ENCODE assay signal across 17 mouse cellular contexts in genomic region chr16:97475581-97475980, GRCm38 (mm10). TPM values are rescaled to one million over a fixed set of nuclear protein-coding genes. Genes with fewer than 3 reads are reported as not detected.
DNase-seq lines count a peak whose midpoint lies in the region; ATAC-seq and TF ChIP-seq lines count a peak whose summit lies in the region.
"Had no signal": no experiment of that assay in that cellular context is flagged by ENCODE, and none has a peak within 500 bp of the region (broad histone marks: within the 10 kb centered on the region; RNA-seq: fewer than 3 reads in every experiment).

No protein-coding gene starts in this region.

- no peak overlapping the region for H3K4me3 ChIP-seq in lung, postnatal 0 days (ENCODE audit: low read depth, low read length)
- no peak overlapping the region for H3K4me3 ChIP-seq in heart, postnatal 0 days (ENCODE audit: low read depth, low read length)
- H3K4me3 ChIP-seq in stomach, postnatal 0 days (ENCODE audit: low read depth, low read length), result no peak overlapping the region
- H3K4me3 ChIP-seq in layer of hippocampus, adult 2 months, result no peak overlapping the region
- H3K4me3 ChIP-seq: liver, embryonic 15.5 days; stomach, embryonic 15.5 days had no signal

- TF ChIP-seq CTCF in lung, postnatal 0 days (IDR thresholded peaks at IDR 0.05), result no peak
- no peak for TF ChIP-seq CTCF in heart, postnatal 0 days (IDR thresholded peaks at IDR 0.05; ENCODE audit: low read depth)
- no peak for TF ChIP-seq CTCF in stomach, postnatal 0 days (IDR thresholded peaks at IDR 0.05; ENCODE audit: low read depth)
- TF ChIP-seq CTCF in layer of hippocampus, adult 2 months (conservative IDR thresholded peaks at IDR 0.05), result no peak

- no peak overlapping the region for H3K4me2 ChIP-seq in lung, postnatal 0 days (replicated peaks; ENCODE audit: low read depth, low read length)
- no peak overlapping the region for H3K4me2 ChIP-seq in heart, postnatal 0 days (ENCODE audit: low read depth, low read length)
- H3K4me2 ChIP-seq in stomach, postnatal 0 days (replicated peaks; ENCODE audit: low read depth), result no peak overlapping the region
- H3K4me2 ChIP-seq: liver, embryonic 15.5 days; stomach, embryonic 15.5 days had no signal

- no peaks in the 10 kb centered on the region for H3K9me3 ChIP-seq in lung, postnatal 0 days (ENCODE audit: low read length)
- no peaks in the 10 kb centered on the region for H3K9me3 ChIP-seq in heart, postnatal 0 days (replicated peaks; ENCODE audit: control insufficient read depth, low read length)
- H3K9me3 ChIP-seq in stomach, postnatal 0 days (ENCODE audit: control insufficient read depth, low read length), result no peaks in the 10 kb centered on the region
- H3K9me3 ChIP-seq: liver, embryonic 15.5 days; stomach, embryonic 15.5 days had no signal

- no peaks in the 10 kb centered on the region for H3K4me1 ChIP-seq in lung, postnatal 0 days (ENCODE audit: insufficient read depth, low read depth, low read length)
- H3K4me1 ChIP-seq in heart, postnatal 0 days (ENCODE audit: control insufficient read depth, insufficient read depth), result 0 out of 2 replicates have a peak, but pooled peaks cover 6% of the 10 kb centered on the region
- no peaks in the 10 kb centered on the region for H3K4me1 ChIP-seq in stomach, postnatal 0 days (replicated peaks; ENCODE audit: control insufficient read depth, insufficient read depth)
- H3K4me1 ChIP-seq: liver, embryonic 15.5 days; stomach, embryonic 15.5 days had no signal

- H3K9ac ChIP-seq in lung, postnatal 0 days (replicated peaks; ENCODE audit: low read depth), result no peak overlapping the region
- no peak overlapping the region for H3K9ac ChIP-seq in heart, postnatal 0 days (replicated peaks; ENCODE audit: low read depth, low read length)
- no peak overlapping the region for H3K9ac ChIP-seq in stomach, postnatal 0 days (ENCODE audit: low read length)
- H3K9ac ChIP-seq: liver, embryonic 15.5 days; stomach, embryonic 15.5 days had no signal

- H3K36me3 ChIP-seq in lung, postnatal 0 days (ENCODE audit: insufficient read depth, low read length), result no peaks in the 10 kb centered on the region
- no peaks in the 10 kb centered on the region for H3K36me3 ChIP-seq in heart, postnatal 0 days (replicated peaks; ENCODE audit: control insufficient read depth, insufficient read depth, low read length)
- no peaks in the 10 kb centered on the region for H3K36me3 ChIP-seq in stomach, postnatal 0 days (ENCODE audit: control insufficient read depth, insufficient read depth, low read length)
- H3K36me3 ChIP-seq: liver, embryonic 15.5 days; stomach, embryonic 15.5 days had no signal

- no peaks in the 10 kb centered on the region for H3K27me3 ChIP-seq in lung, postnatal 0 days (replicated peaks; ENCODE audit: insufficient read depth, low read length)
- no peaks in the 10 kb centered on the region for H3K27me3 ChIP-seq in heart, postnatal 0 days (ENCODE audit: control insufficient read depth, insufficient read depth, low read length)
- no peaks in the 10 kb centered on the region for H3K27me3 ChIP-seq in stomach, postnatal 0 days (ENCODE audit: control insufficient read depth, insufficient read depth, low read length)
- H3K27me3 ChIP-seq: liver, embryonic 15.5 days; stomach, embryonic 15.5 days had no signal

- ATAC-seq in lung, postnatal 0 days, result peak; percentile 33
- peak; percentile 86 for ATAC-seq in heart, postnatal 0 days (ENCODE audit: insufficient read depth, low read depth)
- ATAC-seq in stomach, postnatal 0 days (ENCODE audit: low FRiP score, low TSS enrichment), result peak; percentile 45
- ATAC-seq: CD4-positive, CD25-positive, alpha-beta regulatory T cell, adult 4 months; inflammation-experienced regulatory T-cells, adult 6 months had no signal

- WGBS in lung, postnatal 0 days, result 66% methylated on average over 3 of the region's 3 CpGs
- 21% methylated on average over 3 of the region's 3 CpGs for WGBS in heart, postnatal 0 days
- 73% methylated on average over 3 of the region's 3 CpGs for WGBS in stomach, postnatal 0 days

- peak; percentile 29 for DNase-seq in lung, postnatal 0 days (ENCODE audit: low spot score)
- DNase-seq in lung, postnatal 10 days, result no peak
- DNase-seq in adrenal gland, postnatal 25 days, result peak; percentile 75
- peak; percentile 74 for DNase-seq in heart, postnatal 0 days (ENCODE audit: low spot score)
- DNase-seq in stomach, postnatal 0 days (ENCODE audit: low spot score), result no peak
- no peak for DNase-seq in right cerebral cortex, postnatal 4 days
- DNase-seq in layer of hippocampus, postnatal 10 days (ENCODE audit: low spot score in 2 of 2), result no peak
- DNase-seq in layer of hippocampus, adult 2 months (ENCODE audit: low spot score in 2 of 2), result no peak
- DNase-seq: cerebellum, adult 9-10 months; kidney, postnatal 4 days had no signal

- no peak for TF ChIP-seq EP300 in lung, postnatal 0 days (IDR thresholded peaks at IDR 0.05)
- TF ChIP-seq EP300 in heart, postnatal 0 days (IDR thresholded peaks at IDR 0.05; ENCODE audit: low read depth), result no peak
- TF ChIP-seq EP300 in stomach, postnatal 0 days (optimal IDR thresholded peaks at IDR 0.05), result no peak

- no peak overlapping the region for H3K27ac ChIP-seq in lung, postnatal 0 days (ENCODE audit: low read length)
- no peak overlapping the region for H3K27ac ChIP-seq in heart, postnatal 0 days (ENCODE audit: low read depth)
- H3K27ac ChIP-seq in stomach, postnatal 0 days (replicated peaks), result no peak overlapping the region
- H3K27ac ChIP-seq in layer of hippocampus, adult 2 months, result no peak overlapping the region
- H3K27ac ChIP-seq: liver, embryonic 15.5 days; stomach, embryonic 15.5 days had no signal

RNA-seq across cellular contexts. Expression of gene Mx1, which starts 12.9 kb away (rescaled TPM):
- polyA plus RNA-seq in lung, postnatal 0 days (2015; fragmentation: Nextera tagmentation; extraction: Ambion mirVana), result 0.18 and 0.21 TPM in 2 replicates
- total RNA-seq in adrenal gland, postnatal 25 days (2021), result 2.0 and 2.8 TPM in 2 replicates
- 0.35 and 0.80 TPM in 2 replicates for total RNA-seq in heart, postnatal 0 days (2014; rRNA removed; ENCODE audit: low replicate concordance)
- polyA plus RNA-seq in heart, postnatal 0 days (2015; fragmentation: Nextera tagmentation; extraction: Ambion mirVana), result 0.22 and 0.37 TPM in 2 replicates
- polyA plus RNA-seq in stomach, postnatal 0 days (2015; fragmentation: Nextera tagmentation; extraction: Ambion mirVana), result 0.42 and 0.69 TPM in 2 replicates
- total RNA-seq in layer of hippocampus, postnatal 10 days (2021), result 1 to 10 TPM; 1.2 to 1.4 TPM
- total RNA-seq in layer of hippocampus, adult 2 months (2021), result 1 to 10 TPM in 1 of 2 experiments, under 1 TPM in 1; 0.93 to 1.1 TPM
- polyA plus RNA-seq: forebrain, embryonic 11.5 days had no signal

RNA-seq across cellular contexts. Expression of gene Fam3b, which starts 39.0 kb away (rescaled TPM):
- polyA plus RNA-seq in lung, postnatal 0 days (2015; fragmentation: Nextera tagmentation; extraction: Ambion mirVana), result 0.82 and 0.84 TPM in 2 replicates
- total RNA-seq in adrenal gland, postnatal 25 days (2021), result not detected in 2 replicates
- total RNA-seq in heart, postnatal 0 days (2014; rRNA removed; ENCODE audit: low replicate concordance), result not detected in 2 replicates
- not detected in 2 replicates for polyA plus RNA-seq in heart, postnatal 0 days (2015; fragmentation: Nextera tagmentation; extraction: Ambion mirVana)
- polyA plus RNA-seq in stomach, postnatal 0 days (2015; fragmentation: Nextera tagmentation; extraction: Ambion mirVana), result 50.6 and 55.3 TPM in 2 replicates
- total RNA-seq in layer of hippocampus, postnatal 10 days (2021), result not detected
- total RNA-seq in layer of hippocampus, adult 2 months (2021), result not detected
- total RNA-seq: left cerebral cortex, postnatal 25 days; monocyte, adult 5-6 weeks had no signal
- polyA plus RNA-seq: forebrain, embryonic 11.5 days; liver, embryonic 15.5 days had no signal

Comparison
In these comparisons a context has a peak if more than half of its experiments do, and no peak if none do; other contexts are left out.
1. DNase-seq: peak in lung, postnatal 0 days (single experiment), adrenal gland, postnatal 25 days (single experiment) and heart, postnatal 0 days (single experiment); none in lung, postnatal 10 days (single experiment), stomach, postnatal 0 days (single experiment), right cerebral cortex, postnatal 4 days (single experiment), layer of hippocampus, postnatal 10 days (0 of 2) and layer of hippocampus, adult 2 months (0 of 2).
2. ATAC-seq: peak in every context shown above with its lines; median percentile 86 in heart, postnatal 0 days; 45 in stomach, postnatal 0 days; 33 in lung, postnatal 0 days.